Mouse (Mus musculus): ENCODE results near the gene Ergic1. TPM values are rescaled to one million over a fixed set of nuclear protein-coding genes. Genes with fewer than 3 reads are reported as not detected.

Gene Ergic1
- polyA plus RNA-seq, 1 experiment: 93.3 TPM

DNA sequence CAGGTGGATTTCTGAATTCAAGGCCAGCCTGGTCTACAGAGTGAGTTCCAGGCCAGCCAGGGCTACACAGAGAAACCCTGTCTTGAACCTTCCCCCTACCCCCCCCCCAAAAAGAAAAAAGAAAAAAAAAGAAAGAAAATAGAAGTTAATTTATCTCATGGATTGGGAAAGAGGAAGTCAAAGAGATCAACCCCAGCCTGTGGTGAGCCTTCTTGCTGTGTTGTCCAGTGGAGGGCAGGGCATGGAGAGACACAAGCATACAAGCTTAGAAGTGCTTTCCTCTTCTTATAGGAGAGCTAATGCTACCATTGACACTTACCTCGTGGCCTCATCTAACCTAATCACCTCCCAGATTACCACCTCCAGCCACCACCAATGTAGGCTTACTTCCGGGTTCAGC is 78.5 kb downstream of the Ergic1 start:
- WGBS: 79% methylated on average over 2 of the region's 2 CpGs
- no peak for TF ChIP-seq CTCF (IDR thresholded peaks at IDR 0.05; ENCODE audit: insufficient read depth, low read length)
- TF ChIP-seq POLR2A (IDR thresholded peaks at IDR 0.05; ENCODE audit: borderline replicate concordance, extremely low read depth, low read depth, low read length): no peak
- DNase-seq: no peak

GRCm38 (mm10) chr17:26640286-26640740 is 79.0 kb downstream of the Ergic1 start:
- no peak for DNase-seq
- TF ChIP-seq POLR2A (IDR thresholded peaks at IDR 0.05; ENCODE audit: borderline replicate concordance, extremely low read depth, low read depth, low read length) (no peak), CTCF (IDR thresholded peaks at IDR 0.05; ENCODE audit: insufficient read depth, low read length) (no peak)
- 81% methylated on average over 3 of the region's 3 CpGs for WGBS
- peaks cover 2% of the 10 kb centered on the region; the same call in 1 of the 2 replicates for H3K4me1 ChIP-seq (ENCODE audit: control insufficient read depth, insufficient read depth, low read length)
- no peak overlapping the region for H3K4me3 ChIP-seq (replicated peaks; ENCODE audit: extremely low read depth, low read depth, low read length)

More for the DNA sequence above, 78.5 kb downstream of the Ergic1 start:
- Histone ChIP-seq H3K4me1 (ENCODE audit: control insufficient read depth, insufficient read depth, low read length) (peaks cover 2% of the 10 kb centered on the region; the same call in 1 of the 2 replicates), H3K4me3 (replicated peaks; ENCODE audit: extremely low read depth, low read depth, low read length) (no peak overlapping the region)

DNA sequence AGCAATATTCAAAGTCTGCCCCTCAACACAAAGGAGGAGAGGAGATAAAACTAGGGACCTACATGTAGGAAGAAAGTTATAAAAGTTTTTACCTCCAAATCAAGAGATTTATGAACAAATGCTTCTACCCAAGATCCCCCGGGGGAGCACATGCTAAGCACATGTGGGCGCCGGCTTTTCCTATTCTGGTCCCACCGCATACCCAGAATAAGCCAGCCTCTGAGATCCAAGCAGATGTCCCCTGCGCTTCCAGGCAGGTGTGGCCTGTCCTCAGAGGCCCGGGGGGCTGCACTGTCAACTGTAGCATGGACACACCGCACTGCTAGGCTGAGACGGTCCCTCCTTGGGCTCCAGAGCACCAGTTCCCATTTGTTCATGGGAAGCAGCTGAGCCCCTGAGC is 82.2 kb downstream of the Ergic1 start:
- Histone ChIP-seq H3K4me1 (ENCODE audit: control insufficient read depth, insufficient read depth, low read length) (peaks cover 8% of the 10 kb centered on the region; the same call in 1 of the 2 replicates), H3K4me3 (replicated peaks; ENCODE audit: extremely low read depth, low read depth, low read length) (no peak overlapping the region)
- WGBS: 97% methylated on average over 8 of the region's 8 CpGs
- TF ChIP-seq POLR2A (IDR thresholded peaks at IDR 0.05; ENCODE audit: borderline replicate concordance, extremely low read depth, low read depth, low read length): no peak
- no peak for DNase-seq

DNA sequence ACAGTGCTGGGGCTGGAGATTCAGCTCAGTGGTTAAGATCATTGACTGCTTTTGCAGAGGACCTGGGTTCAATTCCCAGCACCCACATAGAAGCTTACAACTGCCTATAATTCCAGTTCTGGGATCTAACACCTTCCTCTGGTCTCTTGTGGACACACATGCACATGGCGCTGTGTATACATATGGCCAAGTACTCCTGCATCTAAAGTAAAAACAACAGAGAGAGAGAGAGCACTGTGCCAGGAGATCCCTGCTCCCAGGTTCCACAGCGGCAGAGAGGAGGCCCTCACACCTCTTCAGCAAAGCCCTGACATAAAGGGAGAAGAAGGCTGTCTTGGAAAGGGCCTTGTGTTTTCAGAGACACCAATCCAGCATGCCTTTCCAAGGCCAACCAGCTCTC is 82.7 kb downstream of the Ergic1 start:
- Histone ChIP-seq H3K4me3 (replicated peaks; ENCODE audit: extremely low read depth, low read depth, low read length) (no peak overlapping the region), H3K4me1 (ENCODE audit: control insufficient read depth, insufficient read depth, low read length) (peaks cover 6% of the 10 kb centered on the region; the same call in 1 of the 2 replicates)
- TF ChIP-seq POLR2A (IDR thresholded peaks at IDR 0.05; ENCODE audit: borderline replicate concordance, extremely low read depth, low read depth, low read length) (no peak), CTCF (IDR thresholded peaks at IDR 0.05; ENCODE audit: insufficient read depth, low read length) (no peak)
- no peak for DNase-seq
- 98% methylated on average over 2 of the region's 2 CpGs for WGBS

DNA sequence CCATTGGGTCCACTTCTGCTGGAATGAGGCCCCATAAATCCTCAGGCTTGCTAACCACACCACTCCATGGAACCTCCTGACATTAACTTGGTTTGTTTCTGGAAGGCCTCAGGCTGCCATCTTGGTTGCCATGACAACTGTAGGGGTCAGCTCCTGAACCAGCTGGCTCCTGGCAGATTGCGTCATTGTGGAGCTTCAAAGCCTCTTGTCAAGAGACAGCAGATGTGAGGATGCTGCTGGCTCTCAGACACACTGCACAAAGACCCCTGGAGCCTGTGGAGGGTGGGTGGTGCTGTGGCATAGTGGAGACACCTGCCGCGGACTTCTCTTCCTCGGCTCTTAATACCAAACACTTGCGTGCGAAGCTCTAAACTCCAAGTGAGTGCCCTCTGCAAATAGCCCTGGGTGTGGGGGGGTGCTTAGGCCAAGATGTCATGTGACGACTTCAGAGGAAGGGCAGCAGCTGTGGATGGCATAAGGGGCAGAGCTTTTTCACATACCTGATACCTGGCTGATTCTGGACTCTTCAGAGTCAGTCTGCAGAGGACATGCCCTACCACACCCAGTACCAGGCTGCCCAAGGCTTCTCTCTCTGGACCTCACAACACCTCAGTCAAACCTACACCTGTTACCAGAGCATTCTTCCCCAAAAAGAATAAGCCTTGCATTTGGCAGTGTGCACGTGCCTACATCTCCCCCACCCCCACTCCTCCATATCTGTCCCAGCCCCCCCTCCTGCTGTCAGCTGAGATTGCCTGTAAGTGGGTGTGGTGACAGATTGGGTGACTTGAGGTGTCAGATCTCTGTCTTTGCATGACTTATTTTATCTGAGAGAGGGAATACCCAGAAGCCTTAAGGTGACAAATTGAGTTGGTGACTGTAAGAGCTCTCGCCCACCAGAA is 83.5 kb downstream of the Ergic1 start:
- 76% methylated on average over 9 of the region's 9 CpGs for WGBS
- TF ChIP-seq POLR2A (IDR thresholded peaks at IDR 0.05; ENCODE audit: borderline replicate concordance, extremely low read depth, low read depth, low read length) (no peak), CTCF (IDR thresholded peaks at IDR 0.05; ENCODE audit: insufficient read depth, low read length) (no peak)
- no peak overlapping the region for H3K4me3 ChIP-seq (replicated peaks; ENCODE audit: extremely low read depth, low read depth, low read length)
- DNase-seq: no peak
- H3K4me1 ChIP-seq (ENCODE audit: control insufficient read depth, insufficient read depth, low read length): peaks cover 6% of the 10 kb centered on the region; the same call in 1 of the 2 replicates

- TF ChIP-seq POLR2A (IDR thresholded peaks at IDR 0.05; ENCODE audit: borderline replicate concordance, extremely low read depth, low read depth, low read length): no peak
- no peak for TF ChIP-seq CTCF (IDR thresholded peaks at IDR 0.05; ENCODE audit: insufficient read depth, low read length)
- Histone ChIP-seq H3K4me3 (replicated peaks; ENCODE audit: extremely low read depth, low read depth, low read length) (no peak overlapping the region), H3K4me1 (ENCODE audit: control insufficient read depth, insufficient read depth, low read length) (peaks cover 6% of the 10 kb centered on the region; the same call in 1 of the 2 replicates)
- DNase-seq: no peak
- WGBS: 84% methylated on average over 8 of the region's 8 CpGs
Observed at GRCm38 (mm10) chr17:26645411-26645854, 84.1 kb downstream of the Ergic1 start.

GRCm38 (mm10) chr17:26647283-26647682 is 86.0 kb downstream of the Ergic1 start:
- TF ChIP-seq POLR2A (IDR thresholded peaks at IDR 0.05; ENCODE audit: borderline replicate concordance, extremely low read depth, low read depth, low read length) (no peak), CTCF (IDR thresholded peaks at IDR 0.05; ENCODE audit: insufficient read depth, low read length) (no peak)
- 38% methylated on average over 13 of the region's 13 CpGs for WGBS
- Histone ChIP-seq H3K4me3 (replicated peaks; ENCODE audit: extremely low read depth, low read depth, low read length) (no peak overlapping the region), H3K4me1 (ENCODE audit: control insufficient read depth, insufficient read depth, low read length) (peaks cover 6% of the 10 kb centered on the region; the same call in 1 of the 2 replicates)
- no peak for DNase-seq

GRCm38 (mm10) chr17:26649565-26649964 is 88.3 kb downstream of the Ergic1 start:
- Histone ChIP-seq H3K4me1 (ENCODE audit: control insufficient read depth, insufficient read depth, low read length) (peaks cover 6% of the 10 kb centered on the region; the same call in 1 of the 2 replicates), H3K4me3 (replicated peaks; ENCODE audit: extremely low read depth, low read depth, low read length) (no peak overlapping the region)
- TF ChIP-seq CTCF (IDR thresholded peaks at IDR 0.05; ENCODE audit: insufficient read depth, low read length): peak; percentile 36; the same call in 1 of the 2 replicates
- no peak for TF ChIP-seq POLR2A (IDR thresholded peaks at IDR 0.05; ENCODE audit: borderline replicate concordance, extremely low read depth, low read depth, low read length)
- DNase-seq: no peak
- WGBS: 85% methylated on average over 4 of the region's 4 CpGs

GRCm38 (mm10) chr17:26650451-26651363 is 89.4 kb downstream of the Ergic1 start:
- Histone ChIP-seq H3K4me1 (ENCODE audit: control insufficient read depth, insufficient read depth, low read length) (peaks cover 6% of the 10 kb centered on the region; the same call in 1 of the 2 replicates), H3K4me3 (replicated peaks; ENCODE audit: extremely low read depth, low read depth, low read length) (no peak overlapping the region)
- DNase-seq: no peak
- 79% methylated on average over 14 of the region's 14 CpGs for WGBS
- TF ChIP-seq CTCF (IDR thresholded peaks at IDR 0.05; ENCODE audit: insufficient read depth, low read length) (no peak), POLR2A (IDR thresholded peaks at IDR 0.05; ENCODE audit: borderline replicate concordance, extremely low read depth, low read depth, low read length) (no peak)

Data from lung, adult 2 months (tissue).